Mouse (Mus musculus): Measurements from ENCODE around the gene Tet3. TPM values are rescaled to one million over a fixed set of nuclear protein-coding genes. Genes with fewer than 3 reads are reported as not detected.

Tet3 gene
- 10 to 100 TPM; 13.7 to 23.6 TPM for total RNA-seq (2021)
- polyA plus RNA-seq (2012; rRNA removed), result 6.2 and 7.6 TPM in 2 replicates
- long read RNA-seq, partial matches to known transcripts, result 0 of 5 reads
- long read RNA-seq, other reads (novel, unspliced or antisense), result 5 of 5 reads

- Histone ChIP-seq H3K27ac (no peak within 1 kb of the TSS), H3K79me2 (replicated peaks; ENCODE audit: control insufficient read depth, insufficient read depth, low read length) (no peaks in the 10 kb centered on the region), H3K36me3 (ENCODE audit: control insufficient read depth, insufficient read depth, low read length) (no peaks in the 10 kb centered on the region), H3K4me3 (no peak within 1 kb of the TSS), H3K4me1 (ENCODE audit: control insufficient read depth, insufficient read depth, low read length) (peaks cover 6% of the 10 kb centered on the region), H3K9ac (ENCODE audit: low read depth, low read length) (no peak within 1 kb of the TSS), H3K27me3 (ENCODE audit: control insufficient read depth, insufficient read depth, low read length) (no peaks in the 10 kb centered on the region)
- WGBS, result 50% methylated on average over 4 of the region's 4 CpGs
- TF ChIP-seq CTCF (IDR thresholded peaks at IDR 0.05), result no peak
- no peak for TF ChIP-seq POLR2A (IDR thresholded peaks at IDR 0.05; ENCODE audit: insufficient read depth, low read depth, low read length)
- TF ChIP-seq EP300 (IDR thresholded peaks at IDR 0.05; ENCODE audit: insufficient read depth, low read depth, low read length), result no peak
- intact Hi-C loops (cut with DNase I), result loop anchor here (5.0 kb wide), 1 partner anchor 102 kb away; no protein-coding TSS in a partner anchor
- DNase-seq, result no peak
Observed at GRCm38 (mm10) chr6:83459034-83459644, at the start of gene Tet3. Tet3 (minus strand) TSS chr6:83459084.

- WGBS, result 22% methylated on average over 6 of the region's 6 CpGs
- Histone ChIP-seq H3K4me3 (peak overlapping the region; percentile 76), H3K36me3 (ENCODE audit: control insufficient read depth, insufficient read depth, low read length) (no peaks in the 10 kb centered on the region), H3K27me3 (ENCODE audit: control insufficient read depth, insufficient read depth, low read length) (no peaks in the 10 kb centered on the region), H3K4me1 (ENCODE audit: control insufficient read depth, insufficient read depth, low read length) (peaks cover 13% of the 10 kb centered on the region), H3K27ac (peak overlapping the region; percentile 97), H3K9ac (ENCODE audit: low read depth, low read length) (no peak overlapping the region), H3K79me2 (replicated peaks; ENCODE audit: control insufficient read depth, insufficient read depth, low read length) (no peaks in the 10 kb centered on the region)
- intact Hi-C loops (cut with DNase I), result loop anchor here (2.0 kb wide), 2 partner anchors 66 to 158 kb away; partner anchors contain the start of gene Bola3
- DNase-seq, result no peak
- TF ChIP-seq EP300 (IDR thresholded peaks at IDR 0.05; ENCODE audit: insufficient read depth, low read depth, low read length) (no peak), CTCF (IDR thresholded peaks at IDR 0.05) (no peak), POLR2A (IDR thresholded peaks at IDR 0.05; ENCODE audit: insufficient read depth, low read depth, low read length) (no peak)
Observed at GRCm38 (mm10) chr6:83507168-83507546, 48.3 kb upstream of the Tet3 start.

GRCm38 (mm10) chr6:83506258-83507167, 47.6 kb upstream of the Tet3 start, which contains the start of gene Dguok:
Dguok (minus strand) TSS chr6:83506969.
- H3K4me3 ChIP-seq, result peak within 1 kb of the TSS; percentile 76
- H3K36me3 ChIP-seq (ENCODE audit: control insufficient read depth, insufficient read depth, low read length), result no peaks in the 10 kb centered on the region
- H3K27me3 ChIP-seq (ENCODE audit: control insufficient read depth, insufficient read depth, low read length), result no peaks in the 10 kb centered on the region
- intact Hi-C loops (cut with DNase I), result loop anchor here (1.0 to 2.0 kb wide), 3 partner anchors 50 to 158 kb away; partner anchors contain the start of gene Bola3
- H3K4me1 ChIP-seq (ENCODE audit: control insufficient read depth, insufficient read depth, low read length), result peaks cover 16% of the 10 kb centered on the region
- DNase-seq, result peak; percentile 96 to 98
- under 1% methylated on average over 54 of the region's 54 CpGs for WGBS
- TF ChIP-seq CTCF (IDR thresholded peaks at IDR 0.05) (peak; percentile 20; the same call in 1 of the 2 replicates), POLR2A (IDR thresholded peaks at IDR 0.05; ENCODE audit: insufficient read depth, low read depth, low read length) (peak; percentile 94), EP300 (IDR thresholded peaks at IDR 0.05; ENCODE audit: insufficient read depth, low read depth, low read length) (peak; percentile 94)
- H3K9ac ChIP-seq (ENCODE audit: low read depth, low read length), result peak within 1 kb of the TSS; percentile 93
- H3K27ac ChIP-seq, result peak within 1 kb of the TSS; percentile 97
- H3K79me2 ChIP-seq (replicated peaks; ENCODE audit: control insufficient read depth, insufficient read depth, low read length), result no peaks in the 10 kb centered on the region

GRCm38 (mm10) chr6:83505554-83505953, 46.7 kb upstream of the Tet3 start:
- no peak for TF ChIP-seq POLR2A (IDR thresholded peaks at IDR 0.05; ENCODE audit: insufficient read depth, low read depth, low read length)
- TF ChIP-seq EP300 (IDR thresholded peaks at IDR 0.05; ENCODE audit: insufficient read depth, low read depth, low read length), result no peak
- TF ChIP-seq CTCF (IDR thresholded peaks at IDR 0.05), result no peak
- Histone ChIP-seq H3K4me3 (no peak overlapping the region), H3K36me3 (ENCODE audit: control insufficient read depth, insufficient read depth, low read length) (no peaks in the 10 kb centered on the region), H3K79me2 (replicated peaks; ENCODE audit: control insufficient read depth, insufficient read depth, low read length) (no peaks in the 10 kb centered on the region), H3K27me3 (ENCODE audit: control insufficient read depth, insufficient read depth, low read length) (no peaks in the 10 kb centered on the region), H3K4me1 (ENCODE audit: control insufficient read depth, insufficient read depth, low read length) (peaks cover 16% of the 10 kb centered on the region), H3K9ac (ENCODE audit: low read depth, low read length) (no peak overlapping the region), H3K27ac (peak overlapping the region; percentile 97)
- 84% methylated on average over 4 of the region's 4 CpGs for whole genome bisulfite sequencing
- no peak for DNase-seq
- intact Hi-C loops (cut with DNase I), result no loop called here

GRCm38 (mm10) chr6:83503361-83503760, 44.5 kb upstream of the Tet3 start:
- Histone ChIP-seq H3K79me2 (replicated peaks; ENCODE audit: control insufficient read depth, insufficient read depth, low read length) (no peaks in the 10 kb centered on the region), H3K4me3 (no peak overlapping the region), H3K9ac (ENCODE audit: low read depth, low read length) (no peak overlapping the region), H3K27ac (no peak overlapping the region; the same call in 1 of the 2 replicates), H3K27me3 (ENCODE audit: control insufficient read depth, insufficient read depth, low read length) (no peaks in the 10 kb centered on the region), H3K4me1 (ENCODE audit: control insufficient read depth, insufficient read depth, low read length) (peaks cover 16% of the 10 kb centered on the region), H3K36me3 (ENCODE audit: control insufficient read depth, insufficient read depth, low read length) (no peaks in the 10 kb centered on the region)
- 45% methylated on average over 3 of the region's 3 CpGs for WGBS
- intact Hi-C loops (cut with DNase I), result no loop called here
- DNase-seq, result no peak
- no peak for TF ChIP-seq EP300 (IDR thresholded peaks at IDR 0.05; ENCODE audit: insufficient read depth, low read depth, low read length)
- no peak for TF ChIP-seq CTCF (IDR thresholded peaks at IDR 0.05)
- no peak for TF ChIP-seq POLR2A (IDR thresholded peaks at IDR 0.05; ENCODE audit: insufficient read depth, low read depth, low read length)
